Mouse (Mus musculus) right cerebral cortex, postnatal 25 days (tissue): Measurements from ENCODE around the gene Reln.
A peak's percentile ranks its signal among the peaks of the same experiment; 100 is the strongest.

Source experiments
- DNase-seq: peaks from one replicate; pipeline ENCODE4 v3.0.0; 2022

Gene Reln

DNA sequence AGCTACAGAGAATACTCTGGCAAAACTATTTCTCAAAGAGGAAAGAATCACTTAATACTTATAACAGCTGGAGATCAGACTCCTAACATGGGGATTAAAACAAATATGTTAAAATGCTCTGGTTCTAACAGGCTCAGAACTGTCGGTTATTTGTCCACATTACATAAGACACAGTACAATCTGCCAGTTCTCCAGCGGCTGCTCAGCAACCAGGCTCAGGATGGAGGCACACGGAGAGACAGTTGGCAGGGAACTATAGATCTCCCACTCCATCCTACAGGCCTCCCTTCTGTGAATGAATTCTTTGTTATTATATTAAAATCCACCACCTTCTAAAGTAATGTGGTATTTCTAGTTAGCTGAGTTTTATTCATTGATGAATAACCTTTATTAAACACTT lies 37.4 kb downstream of the Reln start:
- peak; percentile 40 for DNase-seq

GRCm38 (mm10) chr5:22303709-22304108 lies 40.8 kb downstream of the Reln start:
- DNase-seq: no peak

DNA sequence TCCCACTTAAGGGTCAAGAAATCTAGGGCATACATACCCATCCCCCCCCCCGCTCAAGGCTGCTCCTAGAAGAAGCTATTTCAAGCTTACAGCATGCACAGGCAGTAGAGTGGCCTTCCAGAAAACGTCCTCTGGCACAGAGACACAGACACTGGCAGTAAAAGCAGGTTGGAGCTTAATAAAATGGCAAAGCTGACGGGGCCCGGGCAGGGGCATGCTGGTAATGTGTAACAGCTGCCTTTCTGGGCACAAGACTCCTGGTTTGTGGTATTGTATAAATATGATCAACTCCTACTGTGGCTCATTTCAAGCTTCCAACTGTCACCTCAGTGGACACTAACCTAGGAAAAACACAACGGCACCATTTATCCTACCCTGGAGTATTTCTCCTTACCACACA lies 42.2 kb downstream of the Reln start:
- DNase-seq: no peak

DNA sequence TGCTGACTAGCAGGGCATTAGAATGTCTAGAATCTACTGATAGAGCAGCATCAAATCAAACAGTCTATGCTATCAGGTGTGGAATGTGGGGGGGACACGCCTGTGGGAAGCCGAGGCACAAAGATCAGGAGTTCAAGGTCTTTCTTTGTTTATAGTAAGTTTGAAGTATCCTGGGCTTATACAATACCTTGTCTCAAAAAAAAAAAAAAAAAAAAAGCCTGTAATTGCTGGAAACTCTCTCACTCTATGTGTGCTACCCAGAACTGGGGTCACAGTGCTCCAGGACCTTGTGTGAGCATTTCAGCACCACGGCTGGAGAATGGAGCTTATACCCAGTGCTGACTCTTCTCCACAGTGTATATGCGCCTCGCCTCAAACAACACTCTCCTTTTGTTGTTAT lies 43.7 kb downstream of the Reln start:
- DNase-seq: no peak

GRCm38 (mm10) chr5:22300046-22300445 lies 44.5 kb downstream of the Reln start:
- DNase-seq: no peak

DNA sequence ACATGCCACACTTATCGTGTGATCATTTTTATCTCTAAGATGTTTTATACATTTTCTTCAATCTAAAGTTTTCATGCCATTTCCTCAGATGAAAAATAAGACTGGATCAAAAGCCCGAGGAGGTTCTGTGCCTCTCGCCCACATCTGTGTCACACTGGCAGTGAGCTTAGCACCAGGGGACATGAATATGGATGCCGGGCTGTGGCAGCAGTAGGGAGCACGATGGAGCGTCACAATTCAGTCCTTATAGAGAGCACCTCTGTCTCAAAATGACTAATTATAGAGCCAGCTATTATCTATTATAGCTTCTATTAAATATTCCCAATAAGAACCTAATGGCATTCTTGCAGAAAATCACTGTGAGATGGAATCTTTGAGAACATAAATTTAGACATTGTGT lies 49.3 kb downstream of the Reln start:
- no peak for DNase-seq

DNA sequence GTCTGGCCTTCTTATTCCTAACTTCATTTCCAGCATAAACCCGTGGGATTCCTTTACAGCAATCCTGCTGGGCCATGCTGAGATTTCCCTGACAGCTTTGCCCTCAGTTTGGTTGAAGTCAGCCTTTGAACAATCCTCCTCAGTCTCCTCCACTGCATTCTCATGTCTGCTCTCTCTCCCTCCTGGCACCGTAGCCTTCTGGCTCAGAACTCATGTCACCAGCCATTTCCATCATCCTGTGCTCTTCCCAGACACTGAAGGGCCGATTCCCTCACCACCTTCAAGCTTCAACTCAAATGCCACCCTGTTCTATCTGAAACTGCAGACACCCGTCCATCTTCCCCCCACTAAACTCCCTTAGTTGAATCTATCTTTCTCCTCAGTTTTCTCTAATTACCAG lies 53.1 kb downstream of the Reln start:
- DNase-seq: no peak

DNA sequence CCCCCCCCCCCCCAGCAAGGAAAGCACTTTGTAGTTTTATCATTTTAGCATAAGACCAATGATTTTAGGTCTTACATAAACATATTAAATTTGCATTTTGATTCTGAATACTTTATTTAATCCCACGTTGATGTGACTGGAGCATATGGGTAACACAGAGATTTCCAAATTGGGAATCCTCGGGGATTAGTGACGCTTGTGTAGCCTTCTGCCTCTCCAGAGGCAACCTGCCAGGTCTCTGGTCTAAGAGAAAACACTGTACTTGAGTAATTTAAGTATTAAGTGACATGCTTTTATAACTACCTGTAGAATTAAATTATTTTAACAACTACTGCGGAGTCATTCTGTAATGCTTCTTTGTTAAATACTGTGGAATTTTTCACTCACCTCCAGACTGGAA lies 59.1 kb downstream of the Reln start:
- DNase-seq: no peak

DNA sequence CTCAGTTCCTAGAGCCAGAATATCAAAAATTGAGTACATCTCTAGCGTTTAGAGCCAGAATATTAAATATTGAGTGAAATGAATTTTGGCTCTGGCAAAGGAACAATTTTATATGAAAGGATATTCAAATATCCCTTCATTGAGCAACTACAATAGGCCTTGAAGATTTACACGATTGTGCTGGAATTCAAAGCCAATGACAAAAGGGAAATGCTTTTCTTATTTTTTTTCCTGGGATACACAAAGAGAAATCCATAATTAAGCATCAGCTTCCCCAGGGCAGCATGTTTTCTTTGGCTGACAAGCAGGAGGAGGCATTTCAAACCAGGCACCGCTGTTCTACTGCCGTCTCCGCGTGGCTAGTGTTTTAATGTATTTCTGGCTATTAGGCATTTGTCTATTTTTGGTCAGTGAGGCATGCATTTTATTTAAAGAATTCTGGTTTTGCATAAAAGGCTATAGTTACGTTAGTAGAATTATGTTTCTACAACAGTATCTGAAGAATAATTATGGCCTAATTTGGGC lies 62.3 kb downstream of the Reln start:
- no peak for DNase-seq

DNA sequence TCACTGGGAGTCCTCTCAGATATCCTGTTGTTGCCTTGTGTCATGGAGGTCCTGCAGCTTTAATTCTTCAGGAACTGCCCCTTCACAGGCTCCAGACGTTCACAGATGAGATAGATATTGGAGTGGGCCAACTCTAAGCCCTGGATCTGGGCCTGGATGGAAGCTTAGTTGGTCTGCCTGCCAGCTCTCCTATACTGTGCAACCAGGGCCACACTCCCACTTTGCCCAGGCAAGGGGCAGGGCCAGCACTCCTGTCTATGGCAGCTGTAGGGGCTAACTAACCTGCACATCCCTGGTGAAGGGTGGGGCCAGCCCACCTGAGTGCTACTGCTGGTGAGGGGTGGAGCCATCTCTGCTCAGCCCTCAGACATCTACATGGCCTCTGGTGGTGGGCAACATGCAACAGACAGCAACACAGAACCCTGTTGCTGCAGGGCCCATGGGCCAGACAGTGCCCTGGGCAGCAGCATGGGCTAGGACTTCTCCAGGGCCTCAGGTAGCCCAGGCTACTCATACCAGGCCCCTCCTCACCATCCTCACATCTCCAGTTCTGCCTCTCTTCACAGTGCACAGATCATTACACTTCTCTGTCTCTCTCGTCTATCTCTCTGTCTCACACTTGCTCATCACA lies 63.9 kb downstream of the Reln start:
- no peak for DNase-seq

DNA sequence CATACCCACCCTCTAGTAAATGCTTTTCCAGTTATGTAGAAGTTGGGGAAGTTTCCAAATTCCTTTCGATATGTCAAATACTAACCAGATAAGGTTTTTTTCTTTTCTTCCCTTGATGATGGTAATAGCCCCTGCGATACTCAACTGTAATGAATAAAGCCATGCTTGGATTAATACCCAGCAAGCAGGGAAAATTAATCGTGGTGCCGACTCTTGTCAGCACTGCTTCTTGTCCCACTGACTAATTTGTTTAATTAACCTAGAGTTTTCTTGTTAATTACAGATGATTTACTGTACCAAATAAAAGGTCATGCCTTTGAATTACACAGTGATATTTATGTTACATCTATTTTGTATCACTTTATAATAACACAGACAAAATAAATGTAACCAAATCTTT lies 65.3 kb downstream of the Reln start:
- DNase-seq: no peak

DNA sequence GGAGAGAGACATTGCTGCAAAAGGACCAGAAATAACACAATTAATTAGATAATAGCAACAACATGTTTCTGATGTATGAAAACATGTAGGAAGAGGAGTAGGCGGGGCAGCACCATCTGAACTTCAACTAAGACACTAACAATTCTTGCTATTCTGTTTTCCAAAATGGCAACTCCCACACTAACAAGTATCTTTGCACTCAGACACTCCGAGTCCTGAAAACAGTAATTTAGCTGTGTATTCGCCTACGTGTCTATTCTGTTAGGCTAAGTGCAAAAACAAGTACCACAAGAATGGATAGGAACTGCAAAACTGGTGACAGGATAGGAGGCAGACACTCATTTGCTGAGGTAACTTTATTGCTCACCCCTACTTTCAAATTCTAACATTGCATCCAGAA lies 70.4 kb downstream of the Reln start:
- no peak for DNase-seq

GRCm38 (mm10) chr5:22266489-22267301 lies 77.8 kb downstream of the Reln start:
- DNase-seq: no peak

DNA sequence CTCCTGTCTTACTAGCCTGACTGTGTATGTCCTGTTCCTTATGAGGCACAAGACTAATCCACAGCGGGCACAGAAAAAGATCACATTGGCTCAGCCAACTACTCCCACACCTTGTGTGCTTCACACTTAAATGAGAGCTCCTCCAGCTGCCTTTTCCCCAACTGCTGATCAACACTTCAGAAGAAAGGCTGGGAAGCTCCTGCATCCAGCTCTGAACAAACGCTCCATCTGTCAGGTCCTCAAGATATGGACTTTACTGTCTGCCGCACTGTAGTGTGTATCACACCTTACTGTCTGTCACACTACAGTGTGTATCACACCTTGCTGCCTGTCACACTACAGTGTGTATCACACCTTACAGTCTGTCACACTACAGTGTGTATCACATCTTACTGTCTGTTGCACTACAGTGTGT lies 82.1 kb downstream of the Reln start:
- DNase-seq: no peak

DNA sequence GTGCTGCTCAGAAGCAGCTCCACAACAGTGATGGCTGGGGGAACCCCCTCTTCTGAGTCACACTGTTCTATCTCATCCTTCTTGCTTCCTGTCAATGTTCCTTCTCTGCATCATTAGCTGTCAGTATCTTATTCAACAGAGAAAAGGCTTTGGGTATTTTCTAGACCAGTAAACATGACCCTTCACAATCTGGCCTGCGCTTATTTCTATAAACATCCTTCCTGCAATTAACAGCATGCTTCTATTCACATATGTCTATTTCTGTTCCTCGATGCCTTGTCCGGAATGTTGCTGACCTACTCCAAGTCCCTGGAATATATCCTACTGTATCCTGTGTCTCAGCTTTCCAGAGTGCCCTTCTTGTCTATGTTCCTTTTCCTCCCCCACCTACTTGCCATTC lies 89.2 kb downstream of the Reln start:
- no peak for DNase-seq

- DNase-seq: no peak
Observed at GRCm38 (mm10) chr5:22253910-22254309, 90.6 kb downstream of the Reln start.

DNA sequence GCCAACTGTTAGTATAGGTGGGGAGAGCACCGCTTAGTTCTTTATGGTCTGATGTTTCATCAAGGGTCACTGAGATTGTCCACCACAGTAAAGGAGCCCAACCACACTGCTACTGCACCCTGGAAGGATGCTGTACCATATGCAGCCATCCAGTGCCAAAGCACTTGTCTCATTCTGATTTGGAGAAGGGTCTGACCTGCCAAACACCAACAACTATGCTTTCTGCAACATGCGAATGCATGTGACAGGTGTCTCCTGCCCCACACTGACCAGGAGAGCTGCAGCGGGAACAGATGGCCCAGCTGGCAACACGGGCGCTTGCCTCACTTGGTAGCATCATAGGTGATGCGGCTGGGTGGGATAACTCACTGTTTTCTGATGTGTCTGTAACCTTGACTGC lies 91.2 kb downstream of the Reln start:
- DNase-seq: no peak

- no peak for DNase-seq
Observed at GRCm38 (mm10) chr5:22247850-22248249, 96.7 kb downstream of the Reln start.

- DNase-seq: peak; percentile 29
Observed at GRCm38 (mm10) chr5:22245056-22245455, 99.4 kb downstream of the Reln start.

GRCm38 (mm10) chr5:22243538-22243937 lies 101.0 kb downstream of the Reln start:
- DNase-seq: no peak

DNA sequence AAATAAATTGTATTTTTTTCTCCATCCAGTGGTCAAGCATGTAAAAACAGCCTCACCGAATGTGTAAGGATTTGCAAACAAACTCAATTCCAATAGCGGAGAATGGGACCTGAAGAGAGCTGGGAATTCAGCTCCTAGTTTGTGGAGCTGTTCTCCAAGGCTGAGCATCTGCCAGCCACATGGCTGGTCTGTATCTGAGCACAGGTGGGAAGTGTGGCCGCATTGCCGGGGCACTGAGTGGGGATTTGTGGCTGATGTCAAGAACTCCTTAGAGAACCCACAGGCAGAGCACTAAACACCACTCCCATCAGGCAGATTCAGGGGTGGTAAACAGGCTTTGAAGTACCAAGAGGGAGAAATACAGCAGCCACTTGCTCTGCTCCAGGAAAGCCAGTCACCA lies 102.9 kb downstream of the Reln start:
- no peak for DNase-seq

GRCm38 (mm10) chr5:22236801-22237200 lies 107.7 kb downstream of the Reln start:
- no peak for DNase-seq

DNA sequence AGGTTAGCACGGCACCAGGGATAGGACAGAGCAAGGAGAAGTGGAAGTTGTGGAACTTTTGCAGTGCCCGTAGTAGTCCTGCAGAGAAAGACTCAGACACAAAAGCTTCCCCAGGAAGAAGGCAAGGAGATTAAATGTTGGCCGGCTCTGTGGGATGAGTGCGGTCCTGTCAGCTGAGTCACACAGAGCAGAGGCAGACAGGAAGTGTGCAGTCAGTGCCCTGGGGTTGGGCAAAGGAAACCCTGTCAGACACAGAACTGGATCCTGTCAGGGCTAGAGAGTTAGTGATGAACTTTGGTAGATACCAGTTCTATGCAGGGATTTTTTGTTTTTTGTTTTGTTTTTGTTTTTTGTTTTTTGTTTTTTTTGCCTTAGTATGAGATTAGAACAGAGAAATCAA lies 120.0 kb downstream of the Reln start:
- no peak for DNase-seq

GRCm38 (mm10) chr5:22223940-22224339 lies 120.6 kb downstream of the Reln start:
- DNase-seq: no peak
